Mouse (Mus musculus): ENCODE data around the gene Taf8. TPM values are rescaled to one million over a fixed set of nuclear protein-coding genes. Genes with fewer than 3 reads are reported as not detected.

Taf8 gene
- total RNA-seq (2015; ENCODE audit: low replicate concordance) (35.6 and 71.4 TPM in 2 replicates), total RNA-seq (2017; ENCODE audit: low replicate concordance) (54.4 and 71.9 TPM in 2 replicates)

DNA sequence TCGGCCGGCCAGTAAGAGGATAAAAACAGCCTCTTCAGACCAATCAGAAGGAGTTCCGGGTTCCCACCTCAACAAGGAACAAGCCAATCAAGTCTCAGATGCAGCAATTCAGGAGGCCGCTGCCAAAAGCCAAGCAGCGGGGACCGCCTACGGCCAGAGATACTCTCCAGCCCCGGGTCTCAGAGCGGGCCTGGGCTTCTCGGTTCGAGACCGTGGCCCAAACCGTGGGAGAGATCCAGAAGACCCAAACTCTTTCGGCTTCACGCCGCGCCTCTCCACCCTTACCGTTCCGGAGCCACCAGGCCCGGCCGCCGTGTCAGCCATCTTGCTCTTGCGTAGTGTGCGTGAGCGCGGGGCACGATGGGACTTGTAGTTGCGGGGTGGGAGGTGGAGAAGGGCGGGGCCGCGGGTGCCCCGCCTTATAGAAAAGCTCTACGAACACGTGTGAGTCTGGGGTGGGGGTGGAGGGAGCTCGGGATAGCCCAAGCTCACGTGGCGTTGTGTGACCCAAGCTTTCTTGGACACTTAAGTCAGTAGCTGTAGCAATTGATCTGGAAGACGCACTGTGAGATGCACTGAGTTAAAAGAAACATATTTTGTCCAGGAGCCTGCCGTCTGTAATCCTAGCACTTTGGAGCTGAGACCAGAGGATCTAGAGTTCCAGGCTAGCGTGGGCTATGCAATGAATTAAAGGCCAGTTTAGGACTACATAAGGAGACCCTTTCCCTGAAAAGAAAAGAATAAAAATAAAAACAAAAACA, at the start of gene Taf8:
TSS of gene Taf8 (minus strand) at position 347 of the 761 bp plus-strand sequence.
- ATAC-seq (replicated peaks; ENCODE audit: low FRiP score, poor library complexity, severe bottlenecking) = peak; percentile 93

DNA sequence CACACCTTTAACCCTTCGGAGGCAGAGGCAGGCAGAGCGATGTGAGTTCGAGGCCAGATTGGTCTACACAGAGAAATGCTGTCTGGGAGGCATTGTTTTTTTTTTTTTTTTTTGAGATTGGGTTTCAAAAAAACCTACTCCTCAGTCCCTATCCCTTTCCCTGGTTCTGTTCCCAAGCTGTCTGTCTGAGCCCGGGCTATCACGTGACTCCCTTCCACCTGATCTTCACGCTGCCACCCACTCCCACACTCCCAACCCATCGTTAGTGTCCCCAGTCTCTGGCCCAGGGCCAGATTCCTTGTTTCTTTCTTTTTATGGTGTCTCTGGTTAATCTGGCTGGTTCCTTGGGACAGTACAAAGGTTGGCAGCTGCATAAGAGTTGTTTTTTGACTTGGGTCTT, 49.0 kb upstream of the Taf8 start:
- no peak for ATAC-seq (replicated peaks; ENCODE audit: low FRiP score, poor library complexity, severe bottlenecking)

DNA sequence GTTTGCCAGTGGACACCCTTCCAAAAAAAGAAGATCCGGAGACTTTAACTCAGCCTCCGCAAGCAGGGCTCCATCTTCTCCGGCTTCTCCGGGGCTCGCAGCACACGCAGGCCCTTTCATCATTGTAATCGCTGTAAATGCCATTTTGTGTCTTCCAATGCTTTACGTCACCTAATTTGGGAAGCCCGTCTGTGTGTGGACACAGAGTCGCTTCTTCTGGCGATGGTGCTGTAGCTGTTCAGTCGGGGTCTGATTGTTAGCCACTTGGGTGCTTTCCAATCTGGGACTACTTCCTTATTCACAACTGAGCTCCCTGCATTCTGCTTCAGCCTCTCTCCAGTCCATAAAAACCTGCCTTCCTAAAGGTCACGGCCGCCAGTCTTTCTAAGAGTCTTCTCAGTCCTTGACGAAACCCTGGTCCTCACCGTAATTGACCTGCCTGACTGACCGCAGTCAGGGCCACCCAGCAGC, 43.8 kb upstream of the Taf8 start:
- ATAC-seq (replicated peaks; ENCODE audit: low FRiP score, poor library complexity, severe bottlenecking) = no peak

DNA sequence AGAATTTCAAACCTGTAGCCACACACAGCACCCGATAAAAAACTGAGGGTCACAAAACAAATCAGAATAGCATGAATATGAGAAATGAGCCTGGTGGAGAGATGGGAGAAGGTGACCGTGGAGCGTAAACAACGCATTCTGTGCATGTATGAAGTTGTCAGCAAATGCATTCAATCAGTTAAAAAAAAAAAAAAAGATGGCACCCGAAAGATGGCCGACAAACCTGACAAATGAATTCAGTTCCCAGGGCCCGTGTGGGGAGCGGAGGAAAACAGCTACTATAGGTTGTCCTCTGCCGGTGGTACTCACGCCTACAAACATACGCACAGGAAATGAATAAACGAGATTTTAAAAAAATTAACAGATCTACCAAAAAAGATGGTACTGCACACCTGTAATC, 43.1 kb upstream of the Taf8 start:
- no peak for ATAC-seq (replicated peaks; ENCODE audit: low FRiP score, poor library complexity, severe bottlenecking)

DNA sequence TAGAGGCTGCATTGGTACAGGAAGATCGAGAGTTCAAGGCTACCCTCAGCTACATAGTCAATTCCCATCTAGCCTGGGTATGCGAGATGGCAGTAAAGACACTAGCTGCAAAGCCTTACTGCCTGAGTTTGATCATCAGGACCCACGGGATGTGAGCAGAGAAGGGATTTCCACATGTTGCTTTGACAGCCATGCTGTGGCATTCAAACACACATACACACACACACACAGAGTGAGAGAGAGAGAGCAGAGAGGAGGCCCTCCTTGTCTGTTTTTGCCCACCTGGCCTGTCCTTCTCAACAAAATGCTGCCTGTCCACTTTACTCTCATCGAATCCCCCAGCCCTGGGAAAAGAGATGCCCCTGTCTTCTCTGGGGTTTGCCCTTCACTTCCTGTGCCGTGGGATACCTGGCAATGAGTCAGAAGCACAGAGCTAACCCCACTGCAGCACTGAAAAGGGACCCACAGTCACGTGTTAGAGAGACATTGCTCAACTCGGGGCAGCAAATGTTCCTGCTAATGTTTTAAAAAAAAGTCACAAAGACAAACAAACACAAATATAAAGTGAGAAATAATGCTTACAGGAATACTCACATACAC, 41.1 kb upstream of the Taf8 start:
- ATAC-seq (replicated peaks; ENCODE audit: low FRiP score, poor library complexity, severe bottlenecking) = no peak

DNA sequence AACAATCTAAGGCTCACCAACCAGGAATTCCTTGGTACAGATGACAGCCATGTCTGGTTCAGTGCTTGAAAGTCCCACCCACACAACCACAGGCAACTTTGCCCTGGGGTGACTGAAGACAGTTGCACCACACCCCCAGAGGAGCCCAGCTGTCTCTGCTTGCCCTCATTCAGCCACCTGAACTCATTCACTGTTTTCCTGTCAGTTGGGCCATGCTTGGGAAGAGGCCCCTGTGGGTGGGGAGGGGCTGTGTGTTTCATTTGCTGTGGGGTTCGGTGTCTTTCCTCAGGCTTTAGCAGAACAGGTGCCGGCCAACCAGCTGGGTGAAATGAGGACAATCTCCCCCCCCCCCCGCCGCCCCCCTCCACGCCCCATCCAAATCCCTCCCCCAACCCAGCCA, 40.0 kb upstream of the Taf8 start:
- ATAC-seq (replicated peaks; ENCODE audit: low FRiP score, poor library complexity, severe bottlenecking) = 0 out of 2 replicates have a peak, but pooled peaks have one; percentile 39

DNA sequence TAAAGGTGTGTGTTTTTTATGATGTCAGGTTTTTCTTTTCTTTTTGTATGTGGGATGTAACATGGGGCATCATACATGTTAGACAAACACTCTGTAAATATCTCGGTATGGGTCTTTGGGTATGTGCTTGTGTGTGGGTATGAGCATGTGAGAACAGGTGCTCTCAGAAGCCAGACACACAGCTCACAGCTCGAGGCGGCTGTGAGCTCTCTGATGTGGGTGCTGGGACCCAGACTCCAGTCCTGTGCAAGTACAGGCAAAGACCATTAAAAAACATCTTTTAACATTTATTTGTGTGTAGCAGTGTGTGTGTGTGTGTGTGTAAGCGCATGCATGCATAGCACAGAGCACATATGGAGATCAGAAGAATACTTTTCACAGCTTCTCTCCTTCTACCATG, 37.0 kb upstream of the Taf8 start:
- no peak for ATAC-seq (replicated peaks; ENCODE audit: low FRiP score, poor library complexity, severe bottlenecking)

DNA sequence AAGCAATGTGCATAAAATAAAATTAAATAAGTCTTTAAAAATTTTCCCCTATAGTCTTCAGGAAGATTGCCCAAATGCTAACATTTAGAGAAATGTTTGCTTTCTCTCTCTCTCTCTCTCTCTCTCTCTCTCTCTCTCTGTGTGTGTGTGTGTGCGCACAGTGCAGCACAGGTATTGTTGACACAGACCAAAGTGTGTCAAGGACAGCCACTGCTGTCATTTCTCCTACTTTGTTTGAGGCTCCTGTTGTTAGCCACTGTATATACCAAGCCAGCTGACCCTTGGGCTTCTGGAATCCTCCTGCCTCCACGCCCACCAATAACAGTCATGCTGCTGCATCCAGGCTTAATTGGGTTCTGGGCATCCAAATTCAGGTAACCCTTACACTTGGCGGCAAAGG, 36.0 kb upstream of the Taf8 start:
- ATAC-seq (replicated peaks; ENCODE audit: low FRiP score, poor library complexity, severe bottlenecking) = no peak

DNA sequence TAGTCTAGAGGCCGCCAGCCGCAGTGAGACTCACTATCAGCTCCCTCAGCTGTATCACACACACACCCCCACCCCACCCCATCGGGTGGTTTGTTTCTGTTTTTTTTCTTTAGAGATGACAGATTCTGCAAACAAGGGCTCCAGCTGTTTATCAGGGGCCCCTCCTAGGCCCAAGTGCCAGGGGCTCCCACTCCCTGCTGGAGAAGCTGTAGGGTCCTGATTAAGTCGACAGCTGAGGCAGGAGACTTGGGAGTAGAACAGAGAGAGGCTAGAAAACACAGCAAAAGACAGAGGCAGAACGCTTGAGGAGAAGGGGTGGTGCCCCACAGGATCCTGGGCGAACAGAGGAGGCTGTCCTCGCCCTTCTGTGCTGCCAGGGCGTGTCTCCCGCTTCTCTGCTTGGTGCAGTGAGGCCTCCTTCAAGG, 33.7 kb upstream of the Taf8 start:
- ATAC-seq (replicated peaks; ENCODE audit: low FRiP score, poor library complexity, severe bottlenecking) = peak; percentile 89

DNA sequence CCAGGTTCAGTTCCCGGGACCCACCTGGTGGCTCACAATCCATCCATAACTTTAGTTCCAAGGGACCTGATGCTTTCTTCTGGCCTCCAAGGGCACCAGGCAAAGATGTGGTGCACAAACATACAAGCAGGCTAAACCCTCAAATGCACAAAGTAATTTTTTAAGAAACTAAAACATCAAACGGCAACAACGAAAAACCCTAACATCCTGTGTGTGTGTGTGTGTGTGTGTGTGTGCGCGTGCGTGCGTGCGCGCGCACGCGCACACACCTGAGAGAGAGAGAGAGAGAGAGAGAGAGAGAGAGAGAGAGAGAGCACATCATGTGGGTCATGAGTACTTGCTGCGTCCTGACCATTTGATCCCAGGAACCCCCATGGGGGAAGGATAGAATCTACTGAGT, 31.6 kb upstream of the Taf8 start:
- ATAC-seq (replicated peaks; ENCODE audit: low FRiP score, poor library complexity, severe bottlenecking) = no peak

DNA sequence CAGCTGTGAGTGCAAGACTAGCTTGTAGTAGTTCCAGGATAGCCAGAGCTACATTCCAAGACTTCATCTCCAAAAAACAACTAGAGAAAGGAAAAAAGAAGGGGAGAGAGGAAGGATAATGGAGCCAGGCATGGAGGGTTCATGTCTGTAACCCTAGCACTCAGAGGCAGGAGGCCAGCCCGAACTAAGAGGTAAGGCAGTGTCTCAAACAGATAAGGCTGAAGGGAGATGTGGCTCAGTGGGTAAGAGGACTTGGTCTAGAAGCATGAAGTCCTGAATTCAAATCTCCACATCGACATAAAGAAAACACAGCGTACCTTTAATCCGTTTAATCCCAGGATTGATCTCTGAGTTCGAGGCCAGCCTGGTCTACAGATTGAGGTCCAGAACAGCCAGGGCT, 30.3 kb upstream of the Taf8 start:
- peak; percentile 54 for ATAC-seq (replicated peaks; ENCODE audit: low FRiP score, poor library complexity, severe bottlenecking)

DNA sequence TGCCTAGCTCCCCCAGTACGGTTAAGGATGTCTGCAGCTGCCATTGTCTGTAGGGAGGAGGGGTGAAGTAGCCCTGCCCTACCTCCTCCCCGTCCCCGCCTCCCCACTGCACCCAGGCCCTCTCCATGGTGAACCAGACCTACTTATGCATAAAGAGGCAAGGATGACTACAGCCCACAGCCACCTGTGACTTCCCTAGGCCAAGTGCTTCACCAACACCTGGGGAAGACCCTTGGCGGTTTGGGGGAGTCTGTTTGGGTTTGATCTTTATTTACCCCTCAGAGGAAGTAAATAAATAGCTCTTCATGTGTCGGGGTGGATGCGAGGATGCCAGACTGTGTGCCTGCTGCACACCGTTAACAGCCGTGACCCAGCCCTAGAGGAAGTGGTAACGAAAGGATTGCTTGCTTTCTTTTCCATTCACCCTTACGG, 29.3 kb upstream of the Taf8 start:
- no peak for ATAC-seq (replicated peaks; ENCODE audit: low FRiP score, poor library complexity, severe bottlenecking)

DNA sequence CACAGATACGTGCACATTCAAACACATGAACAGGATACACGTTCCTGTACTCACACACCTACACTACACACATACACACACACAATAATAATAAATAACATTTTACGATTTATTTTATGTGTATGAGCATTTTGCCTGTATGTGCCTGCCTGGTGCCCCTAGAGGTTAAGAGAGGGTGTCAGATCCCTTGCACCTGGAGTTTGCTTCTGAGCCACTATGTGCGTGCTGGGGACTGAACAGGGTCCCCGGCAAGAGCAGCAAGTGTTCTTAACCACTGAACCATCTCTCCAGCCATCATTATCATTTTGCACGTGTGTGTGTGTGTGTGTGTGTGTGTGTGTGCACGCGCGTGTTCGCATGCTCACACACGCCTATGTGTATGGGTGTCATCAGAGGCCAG, 27.5 kb upstream of the Taf8 start:
- ATAC-seq (replicated peaks; ENCODE audit: low FRiP score, poor library complexity, severe bottlenecking) = no peak

DNA sequence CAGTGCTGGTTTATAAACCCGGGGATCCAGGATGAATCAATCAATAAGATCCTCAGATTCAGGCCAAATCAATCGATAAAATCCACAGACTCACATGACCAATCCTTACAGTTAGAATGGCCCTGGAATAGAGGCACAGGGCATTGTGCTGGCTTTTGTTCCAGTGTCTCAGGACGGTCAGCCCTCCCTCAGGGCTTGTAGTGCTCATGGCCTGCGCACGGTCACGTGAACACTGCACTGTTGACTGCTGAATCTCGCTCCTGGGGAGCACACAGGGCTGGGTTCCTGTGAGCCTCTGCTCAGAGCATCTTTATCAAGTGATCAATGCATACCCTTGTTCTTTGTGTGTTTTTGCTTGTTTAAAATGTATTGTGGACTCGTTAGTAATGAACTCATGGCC, 26.8 kb upstream of the Taf8 start:
- ATAC-seq (replicated peaks; ENCODE audit: low FRiP score, poor library complexity, severe bottlenecking) = no peak

DNA sequence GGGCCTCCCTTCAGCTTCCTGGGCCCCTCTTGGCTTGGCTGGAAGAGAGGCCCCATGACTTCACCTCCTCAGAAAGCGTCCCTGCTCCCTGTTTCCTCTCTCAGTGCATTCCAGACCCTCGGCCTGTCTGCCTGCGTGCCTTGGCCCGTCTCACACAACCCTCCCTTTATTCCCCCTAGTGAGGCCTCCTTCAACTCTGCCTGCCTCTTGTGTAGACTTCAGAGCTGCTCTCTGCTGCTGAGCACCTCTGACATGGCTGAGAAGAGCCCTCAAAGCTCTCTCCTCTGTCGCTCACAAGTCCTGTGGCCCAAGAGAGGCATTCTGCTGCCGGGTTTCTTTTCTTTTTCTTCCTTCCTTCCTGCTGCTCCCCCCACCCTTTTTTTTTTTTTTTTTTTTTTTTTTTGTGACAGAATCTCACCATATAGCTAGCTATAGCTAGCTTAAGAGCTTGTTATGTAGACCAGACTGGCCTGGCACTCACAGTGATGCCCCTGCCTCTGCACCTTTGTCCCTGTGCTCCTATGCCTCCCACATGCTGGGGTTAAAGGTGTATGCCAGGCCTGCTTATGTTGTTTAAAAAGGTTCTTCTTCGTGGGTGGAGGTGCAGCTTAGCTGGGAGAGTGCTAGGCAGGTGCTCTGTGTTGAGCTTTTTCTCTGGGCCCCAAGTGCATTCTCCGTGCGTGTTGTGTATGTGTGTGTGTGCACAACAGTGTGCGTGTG, 25.6 kb upstream of the Taf8 start:
- no peak for ATAC-seq (replicated peaks; ENCODE audit: low FRiP score, poor library complexity, severe bottlenecking)

DNA sequence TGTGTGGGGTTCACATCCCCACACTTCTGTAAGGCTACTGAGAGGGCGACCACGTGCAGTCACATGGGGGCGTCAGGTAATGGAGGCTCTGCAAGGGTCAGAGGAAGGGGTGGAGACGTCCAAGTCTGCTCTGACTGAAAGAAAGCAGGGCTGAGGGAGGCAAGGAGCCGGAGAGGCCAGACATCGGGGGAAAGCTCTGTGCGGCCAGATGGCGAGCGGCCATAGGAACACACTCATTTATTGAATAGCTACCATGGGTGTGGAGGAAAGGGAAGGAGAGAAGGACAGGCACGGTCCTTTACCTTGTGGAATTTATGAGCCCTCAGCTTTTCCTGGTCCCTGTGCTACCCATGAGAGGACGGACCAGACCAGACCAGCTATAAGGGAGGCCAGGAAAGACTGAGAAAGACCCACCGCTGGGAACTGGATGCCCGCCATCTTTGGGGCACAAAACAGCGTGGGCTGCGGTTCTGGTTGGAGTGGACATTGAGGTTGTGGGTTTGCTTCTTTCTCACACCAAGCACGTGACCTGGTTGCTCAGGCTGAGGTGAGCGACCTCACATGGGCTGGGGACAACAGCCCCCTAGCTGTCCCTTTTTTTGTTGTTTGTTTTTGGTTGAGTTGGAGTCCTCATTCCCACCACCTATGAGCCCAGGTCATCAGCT, 24.9 kb upstream of the Taf8 start:
- ATAC-seq (replicated peaks; ENCODE audit: low FRiP score, poor library complexity, severe bottlenecking) = no peak

DNA sequence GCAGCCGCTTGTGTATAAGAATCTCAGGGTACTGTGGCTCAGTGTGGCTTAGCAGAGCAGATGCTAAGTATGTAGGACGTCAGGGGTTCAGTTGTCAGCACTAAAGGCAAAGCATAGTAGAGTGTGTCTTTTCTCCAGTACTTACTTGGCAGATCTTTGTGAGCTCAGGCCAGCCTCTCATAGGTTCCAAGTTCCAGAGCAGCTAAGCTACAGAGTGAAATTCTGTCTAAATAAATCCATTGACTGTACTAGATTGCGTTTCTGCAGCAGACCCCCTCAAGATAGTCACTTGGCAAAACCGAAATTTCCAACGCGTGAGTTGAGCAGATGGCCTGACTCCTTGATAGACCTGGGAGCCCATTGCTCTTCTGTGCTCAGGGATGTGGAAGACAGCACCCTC, 22.9 kb upstream of the Taf8 start:
- no peak for ATAC-seq (replicated peaks; ENCODE audit: low FRiP score, poor library complexity, severe bottlenecking)

DNA sequence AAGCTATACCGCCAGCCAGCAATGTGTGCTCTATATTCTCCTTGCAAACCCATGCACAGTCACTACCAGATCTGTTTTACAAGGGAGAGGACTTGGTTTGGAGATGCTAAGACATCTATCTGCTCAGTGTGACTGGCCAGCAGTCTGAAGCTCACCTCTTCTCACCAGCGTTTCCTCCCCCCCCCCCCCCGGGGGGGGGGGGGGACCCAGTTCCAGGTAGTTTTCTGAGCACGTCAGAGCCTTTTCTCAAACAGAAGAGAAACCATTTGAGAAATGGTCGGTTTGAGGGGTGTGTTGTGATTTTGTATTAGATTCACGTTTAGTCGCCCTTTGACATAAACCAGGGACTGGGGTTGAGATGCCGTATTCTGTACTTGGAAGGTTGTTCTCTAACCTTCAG, 22.0 kb upstream of the Taf8 start:
- ATAC-seq (replicated peaks; ENCODE audit: low FRiP score, poor library complexity, severe bottlenecking) = no peak

DNA sequence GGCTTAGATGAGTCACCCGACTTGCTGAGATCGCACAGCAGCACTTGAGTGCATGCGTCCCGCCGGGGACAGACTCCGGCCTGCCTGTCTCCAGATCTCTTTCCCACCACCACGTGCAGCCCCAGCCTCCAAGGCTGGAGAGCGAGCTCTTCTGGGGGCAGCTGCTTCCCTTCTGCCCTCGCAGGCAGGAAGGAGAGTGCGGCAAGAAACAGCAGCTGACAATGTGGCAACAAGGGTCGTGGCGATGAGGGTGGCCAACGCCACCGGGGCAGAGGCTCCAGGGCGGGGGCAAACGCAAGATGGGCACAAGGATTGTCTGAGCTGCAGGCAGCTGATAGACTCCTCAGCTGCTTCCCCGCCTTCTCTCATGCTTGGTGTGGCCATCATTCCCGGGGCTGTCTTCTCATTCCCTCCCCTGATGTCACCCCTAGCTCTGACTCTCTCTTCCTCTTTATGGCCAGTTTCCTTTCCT, 21.2 kb upstream of the Taf8 start:
- peak; percentile 84 for ATAC-seq (replicated peaks; ENCODE audit: low FRiP score, poor library complexity, severe bottlenecking)

DNA sequence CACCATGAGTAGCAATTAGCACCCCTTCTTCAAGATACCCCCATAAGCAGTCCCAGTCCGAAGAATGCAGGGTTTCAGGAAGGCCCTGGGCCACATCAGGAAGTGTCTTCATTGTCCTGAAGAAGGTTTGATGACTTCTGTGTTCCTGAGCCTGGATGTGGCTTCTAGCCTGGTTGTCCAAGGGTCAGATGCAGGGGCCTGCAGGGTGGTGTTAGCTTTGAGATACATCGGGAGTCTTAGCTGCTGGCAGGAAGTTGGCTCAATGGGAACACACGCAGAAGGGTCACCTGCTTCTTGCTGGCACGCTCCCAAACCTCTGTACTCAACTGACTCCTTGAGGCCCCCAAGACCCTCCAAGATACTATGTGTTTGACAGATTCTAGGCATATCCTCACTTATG, 20.4 kb upstream of the Taf8 start:
- no peak for ATAC-seq (replicated peaks; ENCODE audit: low FRiP score, poor library complexity, severe bottlenecking)

Measured in erythroid progenitor cell, adult 5-6 weeks (primary cell).